Mouse (Mus musculus): ENCODE measurements at regions not wholly inside any gene's neighbourhood (a gene's known extent, or its start where the extent isn't known, plus 50 kb on each side); places are given as distances from the start of the nearest gene placed in this dataset.
A peak's percentile ranks its signal among the peaks of the same experiment; 100 is the strongest.

GRCm38 (mm10) chr15:13302672-13303071, 129.2 kb upstream of the Cdh6 start:
- intact Hi-C loops (cut with DNase I), result no loop called here

DNA sequence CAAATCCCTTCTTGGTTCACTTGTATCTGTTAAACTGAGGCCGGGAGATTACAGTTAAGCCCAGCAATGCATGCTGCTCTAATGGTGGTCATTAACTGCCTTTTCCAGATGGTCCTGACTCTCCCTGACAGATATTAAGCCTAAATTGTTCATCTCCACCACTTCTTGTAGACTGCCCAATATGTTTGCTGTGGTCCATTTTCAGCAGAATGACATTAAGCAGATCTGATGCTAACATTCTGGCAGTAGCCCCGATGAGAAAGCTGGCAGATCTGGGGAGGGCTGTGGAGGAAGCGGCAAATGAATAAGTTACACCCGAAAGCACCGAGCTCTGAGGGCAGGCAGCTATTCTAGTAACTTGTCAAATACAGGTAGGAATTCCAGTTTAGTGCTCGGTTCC, 123.5 kb upstream of the Cdh6 start:
- DNase-seq, result peak; percentile 33
- intact Hi-C loops (cut with DNase I), result no loop called here

More at GRCm38 (mm10) chr15:13302672-13303071, 129.2 kb upstream of the Cdh6 start:
- DNase-seq, result peak; percentile 23

DNA sequence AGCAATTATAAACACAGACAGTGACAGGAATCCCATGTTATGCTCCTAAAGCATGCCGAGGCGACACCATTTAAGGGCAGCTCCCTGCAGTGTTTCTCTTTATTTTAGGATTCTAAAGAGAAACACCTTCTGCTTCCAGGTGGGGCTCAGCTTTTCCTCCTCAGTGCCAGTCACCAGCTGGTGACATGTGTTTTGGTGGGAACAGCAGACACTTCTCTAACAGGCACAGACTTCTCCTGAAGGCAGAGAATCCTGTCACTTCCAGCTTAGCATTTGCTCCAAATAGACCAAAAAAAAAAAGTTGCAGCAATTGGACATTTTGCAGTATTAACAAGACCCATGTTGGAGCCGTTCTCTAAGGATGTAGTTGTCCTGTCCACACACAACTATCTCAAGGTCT, 115.6 kb upstream of the Cdh6 start:
- DNase-seq, result no peak
- intact Hi-C loops (cut with DNase I), result no loop called here

GRCm38 (mm10) chr15:13287878-13288277, 114.4 kb upstream of the Cdh6 start:
- intact Hi-C loops (cut with DNase I), result no loop called here
- DNase-seq, result no peak

- intact Hi-C loops (cut with DNase I), result no loop called here
- no peak for DNase-seq
Measured at GRCm38 (mm10) chr15:13285355-13285754, 111.9 kb upstream of the Cdh6 start.

GRCm38 (mm10) chr15:13284219-13284618, 110.7 kb upstream of the Cdh6 start:
- intact Hi-C loops (cut with DNase I), result no loop called here
- no peak for DNase-seq

DNA sequence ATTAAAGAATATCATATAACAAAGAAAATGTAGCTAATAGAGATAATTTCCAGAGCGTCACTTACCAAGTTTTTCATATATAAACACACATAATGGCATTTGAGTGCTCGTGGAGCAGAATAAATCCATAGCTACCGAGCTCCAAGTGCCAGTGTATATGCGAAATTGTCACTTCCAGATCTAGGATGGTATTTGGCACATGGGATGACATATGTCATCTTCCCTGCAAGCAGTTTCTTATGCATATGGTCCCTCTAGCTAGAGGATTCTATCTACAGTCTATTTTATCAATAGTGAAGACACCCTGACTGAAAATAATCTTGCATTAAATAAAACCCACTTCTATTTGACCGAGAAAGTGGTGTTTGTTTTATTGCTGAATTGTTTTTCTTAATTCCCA, 109.6 kb upstream of the Cdh6 start:
- DNase-seq, result no peak
- intact Hi-C loops (cut with DNase I), result no loop called here

GRCm38 (mm10) chr15:13276909-13277235, 103.4 kb upstream of the Cdh6 start:
- intact Hi-C loops (cut with DNase I), result no loop called here
- no peak for DNase-seq

- DNase-seq, result no peak
- intact Hi-C loops (cut with DNase I), result no loop called here
Measured at GRCm38 (mm10) chr15:13276225-13276908, 102.9 kb upstream of the Cdh6 start.

DNA sequence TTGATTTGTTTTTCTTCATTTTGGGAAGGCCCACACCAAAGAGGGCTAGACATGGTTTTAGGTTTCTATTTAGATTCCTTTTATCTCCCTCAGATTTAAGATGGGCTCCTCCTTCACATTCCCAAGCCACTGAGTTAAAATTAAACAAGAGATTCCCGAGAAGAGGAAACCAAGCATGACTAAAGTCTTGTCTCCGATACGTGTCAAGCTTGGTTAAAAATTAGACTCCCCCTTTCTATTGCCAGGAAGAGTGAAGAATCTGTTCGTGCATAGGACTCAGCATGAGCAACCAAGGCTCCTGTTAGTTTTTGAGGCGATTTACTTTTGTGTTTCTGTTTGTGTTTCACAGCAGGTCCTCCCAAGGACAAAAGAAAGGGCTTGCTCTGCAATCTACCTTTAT, 101.9 kb upstream of the Cdh6 start:
- no peak for DNase-seq
- intact Hi-C loops (cut with DNase I), result no loop called here

- DNase-seq, result no peak
- intact Hi-C loops (cut with DNase I), result no loop called here
Measured at GRCm38 (mm10) chr15:13274366-13275067, 101.0 kb upstream of the Cdh6 start.

DNA sequence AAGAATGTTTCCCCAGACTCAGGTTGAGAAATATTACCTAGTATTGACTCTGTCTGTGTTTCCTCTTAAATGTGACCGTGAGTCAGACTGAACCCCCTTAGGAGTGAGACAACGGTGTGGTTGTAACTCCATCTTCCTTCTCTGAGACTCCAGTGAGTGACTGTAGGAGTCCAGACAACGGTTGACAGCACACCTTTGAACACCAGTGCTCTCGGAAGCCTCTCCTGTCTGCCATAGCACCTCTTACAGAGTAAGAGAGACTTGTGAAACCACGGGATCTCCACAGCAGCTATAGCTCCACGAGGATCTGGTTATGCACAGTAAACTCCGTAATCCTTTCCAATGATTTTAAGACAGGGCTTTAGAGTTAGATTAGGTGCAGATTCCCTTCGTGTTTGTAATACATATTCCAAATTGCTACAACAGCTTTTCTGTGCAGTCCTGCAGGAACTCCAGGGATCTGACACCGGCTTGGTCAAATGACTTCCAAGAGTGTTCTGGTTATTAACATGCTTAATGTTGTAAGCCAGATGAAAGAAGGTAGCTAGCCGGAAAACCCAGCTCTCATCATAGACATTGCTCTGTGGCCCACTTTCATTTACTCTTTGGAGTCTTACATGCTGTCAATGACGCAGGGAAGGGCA, 72.7 kb upstream of the Cdh6 start:
- intact Hi-C loops (cut with DNase I), result no loop called here
- DNase-seq, result no peak

GRCm38 (mm10) chr15:13244306-13244705, 70.8 kb upstream of the Cdh6 start:
- intact Hi-C loops (cut with DNase I), result no loop called here
- DNase-seq, result no peak

- intact Hi-C loops (cut with DNase I), result no loop called here
Measured at GRCm38 (mm10) chr15:13243561-13243960, 70.1 kb upstream of the Cdh6 start.

DNA sequence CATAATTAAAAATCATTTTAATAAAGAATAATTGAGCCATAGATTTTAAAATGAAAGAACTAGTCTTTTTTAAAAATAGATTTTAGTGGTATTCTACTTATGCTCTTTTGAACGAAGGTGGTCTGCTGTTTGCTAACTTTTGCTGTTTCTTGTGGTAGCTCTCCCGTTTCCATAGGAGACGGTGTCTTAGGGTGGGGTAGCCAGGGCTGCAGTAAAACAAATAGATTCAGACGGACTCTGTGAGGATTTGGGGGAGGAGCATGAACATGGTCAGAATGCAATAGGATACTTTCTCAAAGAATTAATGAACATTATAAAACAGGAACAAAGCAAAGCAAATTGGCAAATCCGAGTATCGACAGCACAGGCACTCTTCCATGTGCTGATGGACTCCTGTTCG, 67.5 kb upstream of the Cdh6 start:
- DNase-seq, result no peak
- intact Hi-C loops (cut with DNase I), result no loop called here

More at GRCm38 (mm10) chr15:13243561-13243960, 70.1 kb upstream of the Cdh6 start:
- DNase-seq, result no peak

GRCm38 (mm10) chr15:13236869-13237507, 63.5 kb upstream of the Cdh6 start:
- DNase-seq, result no peak
- intact Hi-C loops (cut with DNase I), result no loop called here

DNA sequence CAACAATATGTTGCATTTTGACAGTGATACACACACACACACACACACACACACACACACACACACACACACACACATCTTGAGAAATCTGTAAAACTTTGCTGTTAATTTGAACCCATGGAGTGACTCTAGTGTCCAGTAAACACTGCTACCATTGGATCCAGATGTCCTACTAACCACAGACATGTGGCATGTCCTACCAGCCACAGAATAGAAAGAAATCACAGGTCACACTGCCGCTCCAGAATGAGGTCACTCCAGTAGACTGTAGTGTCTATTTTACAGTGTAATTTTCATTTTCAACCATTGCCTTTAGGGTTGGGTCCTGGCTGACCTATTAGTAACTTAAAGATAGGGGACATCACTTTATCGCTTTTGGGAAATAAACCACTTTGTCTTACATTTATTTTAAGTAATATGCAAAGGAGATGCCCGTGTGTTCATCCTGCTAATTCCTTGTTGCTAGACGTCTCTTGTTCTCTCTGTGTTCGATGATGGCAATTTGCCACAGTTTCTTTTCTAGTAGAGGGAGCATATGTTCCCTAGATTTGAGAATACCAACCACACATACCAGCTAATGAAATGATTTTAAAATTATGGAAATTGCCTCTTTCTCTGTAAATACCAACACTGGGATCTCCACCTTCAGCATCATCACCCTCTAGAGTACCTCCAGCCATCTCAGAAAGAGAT, 59.2 kb upstream of the Cdh6 start:
- no peak for DNase-seq
- intact Hi-C loops (cut with DNase I), result no loop called here

DNA sequence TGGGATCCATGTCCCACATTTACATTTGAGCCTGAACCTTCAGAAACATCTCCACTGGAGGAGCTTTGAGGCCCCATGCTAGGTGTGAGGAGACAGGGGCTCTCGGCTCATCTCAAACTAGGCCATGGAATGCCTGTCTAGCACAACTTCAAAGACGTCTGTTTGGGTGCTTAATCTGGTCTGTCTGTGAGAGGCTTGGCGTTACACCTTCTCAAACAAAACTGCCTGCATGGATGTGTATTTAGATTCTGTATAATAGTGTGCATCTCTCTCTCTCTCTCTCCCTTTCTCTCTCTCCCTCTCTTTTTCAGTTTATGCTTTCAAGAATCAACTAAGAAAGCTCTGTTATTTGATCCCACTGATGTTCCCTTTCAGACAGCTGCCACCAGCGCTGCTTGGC, 58.1 kb upstream of the Cdh6 start:
- no peak for DNase-seq
- intact Hi-C loops (cut with DNase I), result no loop called here

DNA sequence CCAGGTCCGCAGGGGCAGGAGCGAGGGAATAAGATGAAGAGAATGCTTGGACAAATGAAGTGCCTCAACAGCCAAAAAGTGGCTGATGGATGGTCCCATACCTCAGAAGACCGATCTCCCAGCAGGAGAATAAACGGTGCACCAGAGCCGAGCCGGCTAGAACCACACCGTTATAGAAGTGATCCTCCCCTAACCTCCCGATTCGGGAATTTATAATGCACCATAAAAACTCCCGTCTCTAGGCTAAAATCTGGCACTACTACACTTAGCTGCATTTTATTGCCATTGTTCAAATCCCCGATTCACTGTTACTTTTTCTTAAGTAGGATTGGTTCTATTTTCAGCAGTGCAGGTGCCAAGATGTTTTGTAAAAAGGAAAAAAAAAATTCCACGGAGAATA, 54.6 kb upstream of the Cdh6 start:
- no peak for DNase-seq
- intact Hi-C loops (cut with DNase I), result no loop called here
